Mouse (Mus musculus) stomach, embryonic 16.5 days (tissue): ENCODE measurements around the gene Scamp1. TPM values are rescaled to one million over a fixed set of nuclear protein-coding genes. Genes with fewer than 3 reads are reported as not detected.

ENCODE experiments used
- ATAC-seq: fragments of 200-750 bp; cut with Nextera tagmentation; 2 replicates; pipeline ENCODE4 v1.8.0; 2017; ENCODE audit warnings: moderate number of reproducible peaks, moderate TSS enrichment; ENCODE audit not compliant: insufficient read depth, low FRiP score
- H3K27ac ChIP-seq: fragments of 300-500 bp; sonication (generic); 2 replicates; pipeline ENCODE4 v1.5.1; 2014; ENCODE audit warnings: low read length
- H3K27me3 ChIP-seq: fragments of 300-500 bp; sonication (generic); 2 replicates; pipeline ENCODE4 v1.6.1; 2014; ENCODE audit warnings: low read length, control low read depth, mixed read lengths; ENCODE audit not compliant: control insufficient read depth, insufficient read depth
- H3K36me3 ChIP-seq: fragments of 300-500 bp; sonication (generic); 2 replicates; pipeline ENCODE4 v1.6.1; 2014; ENCODE audit warnings: low read length; ENCODE audit not compliant: control insufficient read depth, insufficient read depth
- H3K4me1 ChIP-seq: fragments of 300-500 bp; sonication (generic); 2 replicates; pipeline ENCODE4 v1.6.1; 2014; ENCODE audit warnings: low read length, control low read depth, mixed read lengths; ENCODE audit not compliant: control insufficient read depth, insufficient read depth
- H3K4me2 ChIP-seq: fragments of 300-500 bp; sonication (generic); 2 replicates; pipeline ENCODE4 v1.6.1; 2014; ENCODE audit warnings: low read depth, low read length, mixed read lengths
- H3K4me3 ChIP-seq: fragments of 300-500 bp; sonication (generic); replicated peaks from 2 replicates; pipeline ENCODE4 v1.5.1; 2014; ENCODE audit warnings: mild to moderate bottlenecking, low read length
- H3K9ac ChIP-seq: fragments of 300-500 bp; sonication (generic); 2 replicates; pipeline ENCODE4 v1.6.1; 2014; ENCODE audit warnings: low read length
- H3K9me3 ChIP-seq: fragments of 300-500 bp; sonication (generic); replicated peaks from 2 replicates; pipeline ENCODE4 v1.6.1; 2016; ENCODE audit warnings: low read length, control low read depth; ENCODE audit not compliant: control insufficient read depth
- WGBS: fragments of 180-500 bp; shearing (Covaris S2); extraction: QIAGEN DNeasy Blood & Tissue Kit; methylation state at CpG from one replicate; pipeline ENCODE4 v1.1.7; 2014; 5-methylcytosine and 5-hydroxymethylcytosine counted together
- polyA plus RNA-seq: library from polyadenylated mRNA; unstranded; fragments of >200 nt; fragmentation: Nextera tagmentation; extraction: Ambion mirVana; gene quantifications from 2 replicates; pipeline ENCODE4 v1.2.1, GENCODE M21; 2015

Scamp1 gene
- polyA plus RNA-seq, 1 experiment from 2014 or later = 47.7 TPM

DNA sequence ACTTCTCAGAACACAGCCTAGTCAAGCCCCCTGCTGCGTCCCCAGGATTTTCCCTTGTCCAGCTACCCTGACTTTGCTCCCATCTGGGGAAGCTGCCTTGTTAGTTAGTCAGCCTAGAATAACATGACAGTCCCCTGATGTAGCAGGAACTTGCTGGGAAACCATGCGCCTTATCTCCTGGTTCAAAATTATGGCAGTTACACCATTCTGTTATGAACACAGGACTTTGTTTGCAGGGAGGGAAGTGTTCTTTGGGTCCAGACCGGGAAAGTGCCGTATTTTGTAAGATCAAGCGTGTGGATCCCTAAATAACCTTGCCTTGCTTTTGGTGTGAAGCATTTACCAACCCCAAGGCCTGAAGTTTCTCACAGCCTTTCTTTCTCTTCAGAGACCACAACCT, 114.0 kb downstream of the Scamp1 start:
- no peaks in the 10 kb centered on the region for H3K36me3 ChIP-seq
- H3K9ac ChIP-seq = no peak overlapping the region
- H3K4me3 ChIP-seq = no peak overlapping the region
- peaks cover 8% of the 10 kb centered on the region; the same call in 1 of the 2 replicates for H3K4me1 ChIP-seq
- 77% methylated on average over 5 of the region's 5 CpGs for WGBS
- no peaks in the 10 kb centered on the region for H3K9me3 ChIP-seq
- 0 out of 2 replicates have a peak, but pooled peaks cover 3% of the 10 kb centered on the region for H3K27me3 ChIP-seq
- H3K4me2 ChIP-seq = no peak overlapping the region
- H3K27ac ChIP-seq = no peak overlapping the region
- ATAC-seq = no peak

GRCm38 (mm10) chr13:94169325-94169916, 116.2 kb downstream of the Scamp1 start:
- WGBS = 69% methylated on average over 6 of the region's 6 CpGs
- no peak for ATAC-seq
- no peak overlapping the region for H3K9ac ChIP-seq

DNA sequence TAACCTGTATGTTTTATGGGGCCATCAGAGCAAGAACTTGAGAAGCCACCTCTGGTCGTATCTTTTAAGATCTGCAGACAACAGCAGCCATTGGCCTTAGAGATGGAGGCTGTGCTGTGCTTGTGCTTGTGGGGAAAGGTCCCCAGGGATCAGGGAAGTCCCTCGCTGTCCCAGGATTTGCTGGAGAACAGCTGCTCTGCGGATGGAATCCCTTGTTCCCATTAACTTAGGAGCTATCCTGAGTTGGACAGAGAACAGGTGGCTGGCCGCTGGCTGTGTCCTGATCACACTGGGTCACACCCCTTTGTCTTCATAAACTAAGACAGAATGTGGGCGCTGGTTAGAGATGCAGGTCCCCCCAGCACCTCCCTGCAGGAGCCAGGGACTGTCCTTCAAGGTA, 117.3 kb downstream of the Scamp1 start:
- Histone ChIP-seq H3K4me3 (no peak overlapping the region), H3K4me2 (no peak overlapping the region), H3K4me1 (no peaks in the 10 kb centered on the region; the same call in 1 of the 2 replicates), H3K9me3 (no peaks in the 10 kb centered on the region), H3K27me3 (no peaks in the 10 kb centered on the region), H3K9ac (no peak overlapping the region), H3K27ac (no peak overlapping the region), H3K36me3 (no peaks in the 10 kb centered on the region)
- WGBS = 71% methylated on average over 5 of the region's 5 CpGs
- no peak for ATAC-seq

More at GRCm38 (mm10) chr13:94169325-94169916, 116.2 kb downstream of the Scamp1 start:
- Histone ChIP-seq H3K27ac (no peak overlapping the region), H3K4me2 (no peak overlapping the region), H3K4me1 (peaks cover 3% of the 10 kb centered on the region), H3K9me3 (no peaks in the 10 kb centered on the region), H3K27me3 (no peaks in the 10 kb centered on the region), H3K36me3 (no peaks in the 10 kb centered on the region), H3K4me3 (no peak overlapping the region)

DNA sequence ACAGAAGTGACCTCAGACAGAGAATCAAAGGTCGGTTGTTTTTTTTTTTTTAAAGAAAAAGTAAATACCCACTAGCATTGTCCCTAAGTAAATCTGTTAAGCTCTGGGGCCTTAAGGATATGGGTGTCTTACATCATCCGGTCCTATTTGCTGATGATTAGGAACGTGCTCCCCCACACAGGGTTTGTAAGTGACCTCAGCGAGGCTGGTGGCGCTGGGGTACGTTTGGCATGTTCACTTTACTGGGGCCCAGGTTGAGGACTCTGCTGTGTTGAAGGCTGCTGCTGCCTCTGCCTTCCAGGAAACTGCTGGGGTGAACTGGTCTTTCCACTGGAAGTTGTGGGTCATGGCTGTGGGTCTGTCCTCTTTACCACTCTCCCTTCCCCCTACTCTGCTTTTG, 121.2 kb downstream of the Scamp1 start:
- H3K9me3 ChIP-seq = no peaks in the 10 kb centered on the region
- H3K4me3 ChIP-seq = no peak overlapping the region
- H3K27me3 ChIP-seq = no peaks in the 10 kb centered on the region
- 0 out of 2 replicates have a peak overlapping the region, but pooled peaks have one; percentile 23 for H3K27ac ChIP-seq
- no peaks in the 10 kb centered on the region; the same call in 1 of the 2 replicates for H3K4me1 ChIP-seq
- no peak overlapping the region for H3K4me2 ChIP-seq
- ATAC-seq = no peak
- H3K36me3 ChIP-seq = no peaks in the 10 kb centered on the region
- 57% methylated on average over 6 of the region's 6 CpGs for WGBS
- H3K9ac ChIP-seq = no peak overlapping the region

GRCm38 (mm10) chr13:94159478-94160220, 126.0 kb downstream of the Scamp1 start:
- 79% methylated on average over 7 of the region's 7 CpGs for WGBS
- Histone ChIP-seq H3K9ac (no peak overlapping the region), H3K36me3 (no peaks in the 10 kb centered on the region), H3K27ac (peak overlapping the region; percentile 56; the same call in 1 of the 2 replicates), H3K4me3 (no peak overlapping the region), H3K4me1 (peaks cover 3% of the 10 kb centered on the region), H3K27me3 (no peaks in the 10 kb centered on the region), H3K4me2 (no peak overlapping the region), H3K9me3 (no peaks in the 10 kb centered on the region)
- peak; percentile 65; the same call in 1 of the 2 replicates for ATAC-seq

DNA sequence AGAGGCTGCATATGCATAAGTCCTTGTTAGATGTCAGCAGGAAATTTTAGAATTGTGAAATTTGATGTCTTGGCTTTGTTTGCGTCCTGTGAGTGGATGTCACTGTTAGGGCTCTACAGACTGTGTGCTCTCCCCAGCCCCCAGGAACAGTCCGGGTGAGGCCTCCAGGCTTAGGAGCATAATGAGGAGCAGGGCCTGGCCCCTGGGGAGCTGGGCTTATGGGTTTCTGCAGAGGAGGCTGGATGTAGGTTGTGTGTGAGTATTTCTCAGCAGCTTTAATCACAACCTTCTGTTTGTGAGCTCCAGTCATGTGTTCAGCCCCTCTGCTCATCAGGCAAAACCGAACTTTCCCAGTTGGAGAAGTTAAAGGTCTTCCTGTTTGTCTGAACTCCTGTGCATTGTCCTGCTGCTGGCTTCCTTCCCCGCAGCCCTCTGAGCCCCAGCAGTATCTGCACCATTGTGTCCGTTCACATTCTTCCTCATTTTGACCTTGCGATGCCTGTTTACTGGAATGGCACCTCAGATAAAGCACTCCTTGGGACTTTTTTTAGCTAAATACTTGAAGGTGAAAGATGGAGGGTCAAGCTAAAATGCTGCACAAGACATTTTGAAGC, 126.7 kb downstream of the Scamp1 start:
- no peak overlapping the region for H3K9ac ChIP-seq
- H3K27ac ChIP-seq = peak overlapping the region; percentile 67
- peaks cover 3% of the 10 kb centered on the region for H3K4me1 ChIP-seq
- H3K4me2 ChIP-seq = no peak overlapping the region
- ATAC-seq = no peak
- H3K36me3 ChIP-seq = no peaks in the 10 kb centered on the region
- no peaks in the 10 kb centered on the region for H3K9me3 ChIP-seq
- no peak overlapping the region for H3K4me3 ChIP-seq
- WGBS = 47% methylated on average over 6 of the region's 6 CpGs
- no peaks in the 10 kb centered on the region for H3K27me3 ChIP-seq

DNA sequence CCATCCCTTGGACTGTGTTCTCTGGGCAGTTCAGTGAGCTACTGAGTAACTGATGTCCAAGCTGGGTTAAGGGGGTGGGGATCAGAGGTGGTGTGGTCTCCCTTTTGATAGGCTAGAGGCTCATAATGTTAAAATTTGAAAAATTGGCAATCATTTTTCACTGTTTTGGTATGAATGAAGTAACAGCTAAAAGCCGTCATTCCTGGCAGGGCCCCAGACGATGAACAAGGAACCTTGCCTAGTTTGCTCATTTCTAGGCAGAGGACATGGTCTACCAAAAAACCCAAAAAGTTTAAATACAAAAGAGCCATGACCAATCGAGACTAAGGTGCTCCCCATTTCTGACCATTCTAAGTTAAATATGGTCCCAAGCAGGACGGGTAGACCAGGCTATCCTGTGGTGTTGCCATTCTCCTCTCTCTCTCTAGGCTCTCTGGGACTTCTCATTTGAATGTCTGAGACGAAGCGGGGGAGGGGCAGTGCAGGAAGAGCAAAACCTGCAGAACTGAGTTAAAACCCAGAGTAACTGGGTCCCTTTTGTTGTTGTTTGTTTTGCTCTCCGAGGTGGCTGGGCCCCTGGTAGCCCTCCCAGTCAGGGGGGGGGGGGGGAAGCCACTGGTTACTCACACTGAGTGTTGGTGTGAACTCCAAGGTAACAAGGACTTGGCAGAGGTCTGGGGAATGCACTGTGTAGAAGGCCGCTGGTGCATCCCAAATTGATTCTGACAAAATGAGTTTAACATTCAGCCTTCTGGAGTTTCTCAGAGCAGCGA, 129.8 kb downstream of the Scamp1 start:
- WGBS = 52% methylated on average over 9 of the region's 9 CpGs
- no peak for ATAC-seq
- no peak overlapping the region for H3K4me3 ChIP-seq

DNA sequence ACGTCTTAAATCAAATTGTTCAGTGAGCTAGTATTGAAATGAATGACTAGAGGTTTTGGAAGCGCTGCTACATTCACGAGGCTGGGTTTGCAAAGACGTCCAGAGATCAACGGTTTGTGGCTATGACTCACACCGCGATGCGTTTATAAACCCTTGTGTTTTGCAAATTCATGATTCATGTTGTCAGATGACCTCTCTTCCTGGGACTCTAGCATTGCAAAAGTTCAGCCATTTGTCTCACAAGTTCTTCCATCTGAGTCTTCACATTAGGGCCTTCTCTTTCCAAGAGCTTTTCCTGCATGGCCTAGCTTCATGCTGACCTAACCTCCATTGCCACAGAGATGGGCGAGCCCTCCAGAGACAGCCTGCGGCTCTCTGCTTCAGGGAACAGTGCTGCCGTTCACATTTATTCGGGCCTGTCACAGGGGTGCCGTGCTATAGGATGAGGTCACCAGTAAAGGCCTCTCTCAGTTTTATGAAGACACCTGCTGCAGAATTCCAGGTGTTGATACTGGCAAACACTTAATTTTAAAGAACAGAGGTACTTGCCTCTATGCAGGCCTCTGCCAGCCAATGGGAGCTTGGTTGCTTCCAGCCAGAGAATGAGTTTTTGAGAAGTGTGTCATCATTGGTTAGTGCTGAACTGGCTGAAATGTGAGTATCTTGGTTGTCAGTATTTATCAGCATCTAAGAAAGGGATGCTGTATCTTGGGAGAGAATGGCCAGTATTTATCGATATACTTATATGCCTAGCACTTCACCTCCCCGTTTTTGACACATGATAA, 131.0 kb downstream of the Scamp1 start:
- no peak for ATAC-seq

More for the DNA sequence above, 129.8 kb downstream of the Scamp1 start:
- no peak overlapping the region for H3K27ac ChIP-seq
- no peaks in the 10 kb centered on the region for H3K27me3 ChIP-seq
- peaks cover 3% of the 10 kb centered on the region for H3K4me1 ChIP-seq
- H3K36me3 ChIP-seq = no peaks in the 10 kb centered on the region
- H3K9me3 ChIP-seq = no peaks in the 10 kb centered on the region
- H3K4me2 ChIP-seq = no peak overlapping the region
- no peak overlapping the region for H3K9ac ChIP-seq

More for the DNA sequence above, 131.0 kb downstream of the Scamp1 start:
- no peak overlapping the region for H3K4me3 ChIP-seq
- no peak overlapping the region for H3K4me2 ChIP-seq
- no peaks in the 10 kb centered on the region for H3K36me3 ChIP-seq
- no peaks in the 10 kb centered on the region for H3K27me3 ChIP-seq
- no peaks in the 10 kb centered on the region for H3K9me3 ChIP-seq
- 65% methylated on average over 15 of the region's 15 CpGs for WGBS
- no peak overlapping the region for H3K9ac ChIP-seq
- no peak overlapping the region for H3K27ac ChIP-seq
- peaks cover 3% of the 10 kb centered on the region for H3K4me1 ChIP-seq
